Mouse (Mus musculus): ENCODE measurements around the gene Sap30l. TPM values are rescaled to one million over a fixed set of nuclear protein-coding genes. Genes with fewer than 3 reads are reported as not detected.

Gene Sap30l
- polyA plus RNA-seq, 1 experiment from 2014 or later: 7.7 TPM

- WGBS: under 1% methylated on average over 41 of the region's 41 CpGs
- peaks cover 41% of the 10 kb centered on the region for H3K4me1 ChIP-seq
- H3K36me3 ChIP-seq (replicated peaks): no peaks in the 10 kb centered on the region
- H3K9me3 ChIP-seq: no peaks in the 10 kb centered on the region; the same call in 1 of the 2 replicates
- H3K27ac ChIP-seq: peak overlapping the region; percentile 70
- peak overlapping the region; percentile 50 for H3K4me3 ChIP-seq
- peaks cover 90% of the 10 kb centered on the region for H3K27me3 ChIP-seq (ENCODE audit: poor library complexity, severe bottlenecking)
- DNase-seq (ENCODE audit: extremely low spot score, low spot score): peak; percentile 52
Measured at GRCm38 (mm10) chr11:57827048-57827914, 25.8 kb downstream of the Sap30l start.

GRCm38 (mm10) chr11:57827915-57828545 lies 26.6 kb downstream of the Sap30l start:
- Histone ChIP-seq H3K4me1 (peaks cover 49% of the 10 kb centered on the region), H3K4me3 (peak overlapping the region; percentile 50), H3K36me3 (replicated peaks) (no peaks in the 10 kb centered on the region), H3K27ac (peak overlapping the region; percentile 70), H3K27me3 (ENCODE audit: poor library complexity, severe bottlenecking) (peaks cover 97% of the 10 kb centered on the region), H3K9me3 (no peaks in the 10 kb centered on the region; the same call in 1 of the 2 replicates)
- under 1% methylated on average over 33 of the region's 33 CpGs for WGBS
- DNase-seq (ENCODE audit: extremely low spot score, low spot score): peak; percentile 62

GRCm38 (mm10) chr11:57828955-57829870 lies 27.8 kb downstream of the Sap30l start:
- H3K4me1 ChIP-seq: peaks cover 56% of the 10 kb centered on the region
- no peaks in the 10 kb centered on the region for H3K36me3 ChIP-seq (replicated peaks)
- under 1% methylated on average over 53 of the region's 53 CpGs for WGBS
- H3K9me3 ChIP-seq: no peaks in the 10 kb centered on the region; the same call in 1 of the 2 replicates
- no peak overlapping the region for H3K27ac ChIP-seq
- DNase-seq (ENCODE audit: extremely low spot score, low spot score): peak; percentile 54
- H3K4me3 ChIP-seq: peak overlapping the region; percentile 24; the same call in 1 of the 2 replicates
- H3K27me3 ChIP-seq (ENCODE audit: poor library complexity, severe bottlenecking): peaks cover 100% of the 10 kb centered on the region

- Histone ChIP-seq H3K36me3 (replicated peaks) (no peaks in the 10 kb centered on the region), H3K9me3 (no peaks in the 10 kb centered on the region; the same call in 1 of the 2 replicates), H3K4me1 (peaks cover 56% of the 10 kb centered on the region), H3K27ac (no peak overlapping the region), H3K4me3 (no peak overlapping the region), H3K27me3 (ENCODE audit: poor library complexity, severe bottlenecking) (peaks cover 100% of the 10 kb centered on the region)
- 3% methylated on average over 17 of the region's 17 CpGs for WGBS
- peak; percentile 43 for DNase-seq (ENCODE audit: extremely low spot score, low spot score)
Measured at GRCm38 (mm10) chr11:57829871-57830775, 28.7 kb downstream of the Sap30l start.

GRCm38 (mm10) chr11:57831281-57831781 lies 29.9 kb downstream of the Sap30l start:
- 0 out of 2 replicates have a peak overlapping the region, but pooled peaks have one; percentile 6 for H3K4me3 ChIP-seq
- peaks cover 56% of the 10 kb centered on the region for H3K4me1 ChIP-seq
- under 1% methylated on average over 31 of the region's 31 CpGs for WGBS
- no peaks in the 10 kb centered on the region for H3K9me3 ChIP-seq
- H3K27ac ChIP-seq: no peak overlapping the region
- peaks cover 100% of the 10 kb centered on the region for H3K27me3 ChIP-seq (ENCODE audit: poor library complexity, severe bottlenecking)
- no peaks in the 10 kb centered on the region for H3K36me3 ChIP-seq (replicated peaks)
- peak; percentile 51 for DNase-seq (ENCODE audit: extremely low spot score, low spot score)

- Histone ChIP-seq H3K9me3 (no peaks in the 10 kb centered on the region), H3K36me3 (replicated peaks) (no peaks in the 10 kb centered on the region), H3K4me3 (no peak overlapping the region), H3K27me3 (ENCODE audit: poor library complexity, severe bottlenecking) (peaks cover 100% of the 10 kb centered on the region), H3K4me1 (peaks cover 58% of the 10 kb centered on the region), H3K27ac (no peak overlapping the region)
- WGBS: under 1% methylated on average over 16 of the region's 16 CpGs
- DNase-seq (ENCODE audit: extremely low spot score, low spot score): peak; percentile 41
Measured at GRCm38 (mm10) chr11:57831861-57832260, 30.4 kb downstream of the Sap30l start.

- H3K27me3 ChIP-seq (ENCODE audit: poor library complexity, severe bottlenecking): peaks cover 100% of the 10 kb centered on the region
- H3K27ac ChIP-seq: no peak within 1 kb of the TSS
- peak; percentile 29 for DNase-seq (ENCODE audit: extremely low spot score, low spot score)
- WGBS: under 1% methylated on average over 23 of the region's 23 CpGs
- H3K9me3 ChIP-seq: no peaks in the 10 kb centered on the region
- no peak within 1 kb of the TSS for H3K4me3 ChIP-seq
- H3K4me1 ChIP-seq: peaks cover 54% of the 10 kb centered on the region
- no peaks in the 10 kb centered on the region for H3K36me3 ChIP-seq (replicated peaks)
Measured at GRCm38 (mm10) chr11:57832552-57833201, 31.2 kb downstream of the Sap30l start, which contains the start of gene Hand1. Hand1 (minus strand) TSS chr11:57832818.

- peak; percentile 25 for DNase-seq (ENCODE audit: extremely low spot score, low spot score)
- under 1% methylated on average over 30 of the region's 30 CpGs for whole genome bisulfite sequencing
- Histone ChIP-seq H3K4me1 (peaks cover 46% of the 10 kb centered on the region), H3K27ac (no peak overlapping the region), H3K9me3 (no peaks in the 10 kb centered on the region), H3K27me3 (ENCODE audit: poor library complexity, severe bottlenecking) (peaks cover 100% of the 10 kb centered on the region), H3K36me3 (replicated peaks) (no peaks in the 10 kb centered on the region), H3K4me3 (no peak overlapping the region)
Measured at GRCm38 (mm10) chr11:57833296-57833977, 32.0 kb downstream of the Sap30l start.

GRCm38 (mm10) chr11:57834031-57834430 lies 32.6 kb downstream of the Sap30l start:
- Histone ChIP-seq H3K4me1 (peaks cover 41% of the 10 kb centered on the region), H3K27me3 (ENCODE audit: poor library complexity, severe bottlenecking) (peaks cover 100% of the 10 kb centered on the region), H3K4me3 (no peak overlapping the region), H3K9me3 (no peaks in the 10 kb centered on the region), H3K27ac (no peak overlapping the region), H3K36me3 (replicated peaks) (no peaks in the 10 kb centered on the region)
- WGBS: 5% methylated on average over 6 of the region's 6 CpGs
- no peak for DNase-seq (ENCODE audit: extremely low spot score, low spot score)

GRCm38 (mm10) chr11:57835331-57835730 lies 33.9 kb downstream of the Sap30l start:
- 8% methylated on average over 2 of the region's 2 CpGs for WGBS

More at GRCm38 (mm10) chr11:57835331-57835730, 33.9 kb downstream of the Sap30l start:
- H3K27me3 ChIP-seq (ENCODE audit: poor library complexity, severe bottlenecking): peaks cover 100% of the 10 kb centered on the region
- no peaks in the 10 kb centered on the region for H3K9me3 ChIP-seq
- H3K27ac ChIP-seq: no peak overlapping the region
- no peaks in the 10 kb centered on the region for H3K36me3 ChIP-seq (replicated peaks)
- H3K4me1 ChIP-seq: peaks cover 44% of the 10 kb centered on the region
- no peak overlapping the region for H3K4me3 ChIP-seq
- DNase-seq (ENCODE audit: extremely low spot score, low spot score): no peak

All from forebrain, embryonic 10.5 days (tissue).